Mouse (Mus musculus) layer of hippocampus, adult 9-11 months (tissue): ENCODE results near the gene Rab14.

ENCODE experiments used
- DNase-seq: peaks from one replicate; pipeline ENCODE4 v3.0.0; 2022

Gene Rab14

DNA sequence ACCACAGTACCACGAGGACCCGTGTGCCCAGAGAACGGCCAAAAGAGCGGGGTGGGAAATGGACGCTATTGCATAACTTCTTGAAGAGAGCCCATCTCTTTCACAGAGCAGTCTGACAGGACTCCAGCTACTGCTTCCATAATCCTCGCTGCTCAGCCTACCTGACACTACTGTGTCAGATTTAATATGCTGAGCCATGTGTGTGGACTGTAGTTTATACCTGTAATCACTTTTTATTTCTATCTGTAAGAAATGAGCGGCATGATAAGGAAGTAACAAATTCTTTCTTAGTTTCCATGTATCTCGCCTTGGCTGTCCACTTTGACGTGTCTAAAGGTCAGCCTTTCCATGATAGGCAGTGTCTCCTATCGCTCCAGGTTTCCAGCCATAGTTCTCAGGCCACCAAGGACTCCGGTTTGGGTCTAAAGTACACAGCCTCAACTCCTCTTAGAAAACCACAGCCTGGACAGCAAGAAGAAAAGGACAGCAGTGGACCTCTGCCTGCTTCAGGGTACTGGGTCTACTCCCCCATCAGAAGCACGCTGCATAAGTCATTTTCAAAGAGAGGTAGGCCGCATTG is 49.5 kb downstream of the Rab14 start:
- no peak for DNase-seq

DNA sequence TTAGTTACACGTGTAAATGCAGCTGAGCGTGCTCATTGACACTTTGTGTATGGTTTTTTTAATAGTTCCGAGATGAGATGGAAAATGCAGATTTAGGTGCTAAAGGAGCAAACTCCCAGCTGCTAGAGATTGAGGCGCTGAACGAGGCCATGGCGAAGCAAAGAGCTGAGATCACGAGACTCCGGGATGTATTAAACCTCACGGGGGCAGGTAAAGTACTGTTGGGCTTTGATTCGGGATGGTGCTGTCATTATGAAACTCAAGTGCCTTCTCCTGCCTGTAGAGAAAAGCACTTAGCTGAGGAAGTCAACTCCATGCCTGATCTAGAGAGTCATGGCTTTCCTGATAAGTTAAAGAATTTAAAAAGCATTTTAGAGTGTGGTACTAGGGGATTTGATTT is 52.1 kb downstream of the Rab14 start:
- no peak for DNase-seq

DNA sequence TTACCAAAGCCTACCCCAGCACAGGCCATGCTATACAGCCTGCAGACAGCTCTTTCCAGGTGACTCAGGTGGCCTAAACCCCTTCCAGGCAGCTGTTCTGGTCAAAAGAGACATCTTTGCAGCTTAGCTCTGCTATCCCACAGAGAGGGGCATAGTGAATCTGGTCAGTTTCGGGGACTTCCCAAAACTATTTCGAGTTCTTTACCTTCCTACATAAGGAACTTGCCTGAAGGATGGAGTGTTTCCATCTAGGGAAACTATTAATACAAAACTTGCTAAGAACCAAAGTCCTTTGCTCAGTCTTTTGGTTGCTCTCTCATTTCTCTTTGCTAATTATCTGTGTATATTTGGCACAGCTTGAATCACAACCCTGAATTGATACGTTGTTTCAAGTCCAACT is 59.2 kb downstream of the Rab14 start:
- DNase-seq: no peak

DNA sequence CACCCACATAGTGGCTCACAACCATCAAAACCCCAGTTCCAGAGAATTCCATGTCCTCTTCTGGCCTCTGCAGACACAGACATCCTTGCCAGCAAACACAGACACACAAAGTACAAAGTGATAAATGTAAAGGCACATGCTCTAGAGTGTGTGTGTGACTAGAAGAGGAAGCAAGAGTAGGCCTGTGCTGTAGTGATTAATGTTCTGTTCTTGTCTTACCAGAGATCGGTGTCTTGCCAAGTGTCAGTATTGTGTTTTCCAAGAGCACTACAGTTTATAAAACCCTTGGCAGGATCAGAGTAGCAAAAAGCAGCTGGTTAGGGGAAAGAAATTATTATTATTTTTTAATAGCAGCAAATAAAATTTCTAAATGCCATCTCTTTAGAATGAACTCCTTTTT is 62.3 kb downstream of the Rab14 start:
- no peak for DNase-seq

- no peak for DNase-seq
Observed at GRCm38 (mm10) chr2:35133891-35134290, 67.0 kb downstream of the Rab14 start.

- no peak for DNase-seq
Observed at GRCm38 (mm10) chr2:35132662-35133055, 68.3 kb downstream of the Rab14 start.

GRCm38 (mm10) chr2:35131991-35132661 is 68.8 kb downstream of the Rab14 start:
- peak; percentile 95 for DNase-seq

DNA sequence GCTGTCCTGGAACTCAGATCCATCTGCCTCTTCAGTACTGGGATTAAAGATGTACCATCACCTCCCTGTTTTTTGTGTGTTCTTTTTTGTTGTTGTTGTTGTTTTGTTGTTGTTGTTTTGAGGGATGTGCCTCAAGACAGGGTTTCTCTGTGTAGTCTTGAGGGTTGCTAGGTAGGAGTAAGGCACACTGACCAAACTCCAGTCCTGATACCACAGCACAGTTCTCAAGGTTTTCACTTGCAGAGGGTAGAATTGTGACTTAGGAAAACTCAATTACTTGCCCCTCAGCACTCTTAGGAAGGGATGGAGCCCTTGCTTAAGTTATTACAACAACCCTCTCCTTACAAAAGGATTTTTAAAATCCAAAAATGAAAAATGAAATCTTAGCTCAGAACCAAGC is 69.4 kb downstream of the Rab14 start:
- DNase-seq: no peak
